Mouse (Mus musculus) spleen, embryonic (tissue): ENCODE measurements around the gene Col2a1.

Experiments
- CTCF ChIA-PET: fragments of 350-600 bp; sonication (Branson Sonifier 250); formaldehyde crosslinking; loops from one replicate; lab custom pipeline; 2022; lab: Charles Lee

Gene Col2a1

DNA sequence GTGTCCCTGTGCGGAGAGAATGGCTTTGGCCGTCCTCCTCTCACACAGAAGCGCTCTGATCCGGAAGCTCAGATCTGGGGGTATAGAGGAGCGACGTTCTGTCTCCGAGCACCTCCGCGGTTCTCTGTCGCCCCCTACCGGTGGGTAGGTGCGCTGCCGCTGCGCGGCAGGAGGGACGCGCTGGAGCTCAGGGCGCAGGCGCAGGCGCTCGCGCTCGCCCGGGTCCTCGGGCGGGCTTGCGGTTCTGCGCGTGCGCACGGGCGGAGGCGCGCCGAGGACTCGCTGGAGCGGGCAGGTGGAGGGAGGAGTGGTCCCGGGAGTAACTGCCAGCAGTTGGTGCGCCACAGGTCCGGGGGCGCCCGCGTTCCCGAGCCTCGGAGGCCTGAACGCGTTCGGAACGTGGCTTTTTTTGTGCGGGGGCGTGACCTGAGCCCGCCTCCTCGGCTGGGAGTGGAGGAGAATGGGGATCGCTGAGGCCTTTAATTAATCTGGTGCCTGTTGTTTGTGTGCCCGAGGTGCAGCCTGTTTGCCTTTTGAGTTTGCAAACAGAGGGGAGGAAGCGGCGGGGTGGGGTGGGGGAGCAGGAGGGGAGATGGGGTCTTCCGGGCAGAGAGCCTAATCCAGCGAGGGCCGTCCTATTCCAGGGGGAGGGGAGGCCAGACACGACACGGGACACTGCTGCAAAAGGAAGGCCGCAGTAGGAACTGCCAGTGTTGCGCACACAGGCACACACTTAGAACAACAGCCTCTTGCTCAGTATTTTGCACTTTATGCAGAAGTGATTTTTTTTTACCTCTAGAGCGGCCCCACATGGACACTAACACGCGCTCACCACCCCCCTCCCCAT lies 40.3 kb downstream of the Col2a1 start, which contains the start of gene Tmem106c:
TSS of gene Tmem106c (plus strand) at position 212 of the 847 bp plus-strand sequence.
- CTCF ChIA-PET = interaction anchor here (0.7 kb wide), 1 partner anchor 1456 kb away, joined by 3 read pairs; no protein-coding TSS in a partner anchor

DNA sequence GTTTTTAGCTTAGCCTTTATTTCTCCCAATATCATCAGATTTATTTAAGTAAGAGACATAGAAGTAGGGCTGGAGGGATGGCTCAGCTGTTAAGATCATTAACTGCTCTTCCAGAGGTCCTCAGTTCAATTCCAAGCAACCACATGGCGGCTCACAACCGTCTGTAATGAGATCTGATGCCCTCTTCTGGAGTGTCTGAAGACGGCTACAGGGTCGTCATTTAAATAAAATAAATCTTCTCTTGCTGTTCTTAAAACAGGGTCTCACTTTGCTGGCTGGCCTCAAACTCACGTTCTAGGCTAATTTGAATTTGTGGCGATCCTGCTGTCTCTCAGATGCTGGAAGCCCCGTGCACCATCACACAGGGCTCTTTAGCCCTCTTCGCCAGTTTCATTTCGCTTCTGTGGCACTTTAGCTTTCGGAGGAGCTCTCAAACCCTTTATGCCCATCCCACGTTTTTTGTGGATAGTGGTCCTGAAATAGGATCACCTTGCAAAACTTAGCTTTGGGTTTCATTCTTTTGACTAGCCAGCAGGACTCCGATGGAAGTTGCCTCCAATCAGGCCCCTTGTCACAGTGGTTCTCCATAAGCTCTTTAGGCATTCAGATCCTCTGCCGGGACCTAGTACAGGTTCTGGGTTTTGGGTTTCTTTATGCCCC lies 41.0 kb downstream of the Col2a1 start:
- CTCF ChIA-PET = interaction anchor here (0.6 to 0.7 kb wide), 3 partner anchors 141 to 1706 kb away, joined by 3 to 11 read pairs (median 4); no protein-coding TSS in a partner anchor

DNA sequence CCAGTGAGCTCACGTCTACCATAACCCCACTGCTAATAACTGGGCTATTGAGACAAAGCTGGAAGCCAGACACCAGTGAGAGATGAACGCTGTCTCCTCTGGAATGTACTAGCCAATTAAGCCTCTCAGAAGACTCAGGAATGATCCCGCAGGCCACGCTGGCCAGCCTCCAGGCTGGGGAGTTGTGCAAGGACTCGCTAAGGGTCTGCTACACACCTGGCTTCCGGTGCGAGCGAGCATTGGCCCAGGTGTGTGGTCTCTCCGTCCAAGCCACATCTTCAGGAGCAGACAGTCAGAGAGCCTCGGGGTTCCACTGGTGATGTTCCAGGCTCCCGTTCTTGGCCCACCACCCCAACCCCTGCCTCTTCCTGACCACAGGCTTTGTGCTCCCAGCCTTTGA lies 48.1 kb downstream of the Col2a1 start:
- CTCF ChIA-PET = no interaction called here

DNA sequence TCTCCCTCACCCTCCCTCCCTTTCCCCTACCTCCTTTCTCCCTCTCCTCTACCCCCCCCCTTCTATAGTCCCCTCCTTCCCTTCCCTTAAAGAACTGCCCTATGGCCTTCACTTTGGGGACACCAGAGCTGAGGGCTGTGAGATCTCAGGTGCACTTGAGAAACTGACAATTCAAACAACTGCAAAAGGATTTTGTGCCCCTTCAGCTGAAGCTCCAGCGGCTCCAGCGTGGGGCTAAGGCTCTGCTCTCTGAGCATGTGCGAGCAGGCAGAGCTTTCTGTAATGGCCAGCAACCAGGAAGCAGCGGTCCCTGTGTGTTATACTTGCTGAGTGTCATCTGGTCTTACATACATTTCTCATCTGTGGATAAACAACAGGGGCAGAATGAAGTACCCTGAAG lies 48.8 kb downstream of the Col2a1 start:
- CTCF ChIA-PET = interaction anchor here (0.6 kb wide), 2 partner anchors 78 to 735 kb away, joined by 5 to 6 read pairs; no protein-coding TSS in a partner anchor

DNA sequence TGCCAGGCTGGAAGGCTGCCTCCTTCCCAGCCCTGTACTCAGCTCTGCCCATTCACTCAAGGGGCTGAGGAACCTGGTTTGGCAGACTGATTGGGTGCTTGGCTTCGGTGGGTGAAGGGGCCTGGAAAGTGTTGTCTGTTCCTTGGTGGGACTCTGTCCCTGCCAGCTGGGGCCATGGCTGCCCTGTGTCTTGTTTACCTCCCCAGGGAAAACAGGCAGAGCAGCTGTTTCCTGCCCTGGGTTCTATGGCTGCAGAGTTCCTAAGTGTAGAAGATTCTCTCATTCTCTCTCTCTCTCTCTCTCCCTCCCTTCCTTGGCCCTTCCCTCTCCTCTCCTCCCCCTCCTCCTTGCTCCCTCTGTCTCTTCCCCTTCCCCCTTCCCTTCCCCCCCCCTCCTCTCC lies 49.2 kb downstream of the Col2a1 start:
- CTCF ChIA-PET = interaction anchor here (0.6 to 0.7 kb wide), 2 partner anchors 52 to 78 kb away, joined by 5 read pairs; no protein-coding TSS in a partner anchor

DNA sequence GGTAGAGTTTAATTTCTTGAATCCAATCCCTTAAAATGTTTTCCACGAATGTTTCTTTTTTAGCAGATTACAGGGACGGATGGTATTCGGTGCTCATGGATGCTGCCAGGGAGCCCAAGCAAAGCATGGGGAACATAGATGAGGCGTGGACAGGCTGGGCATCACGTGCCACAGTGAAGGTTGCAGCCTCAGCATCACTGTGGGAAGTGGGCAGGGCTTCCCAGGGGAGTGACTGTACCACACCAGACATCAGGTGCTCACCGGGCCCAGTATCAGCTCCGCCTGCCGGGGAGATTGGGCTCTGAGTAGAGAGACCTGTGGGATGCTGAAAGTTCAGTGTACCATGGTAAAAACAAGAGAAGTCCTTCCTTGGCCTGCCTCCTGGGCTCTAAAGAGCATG lies 49.8 kb downstream of the Col2a1 start:
- CTCF ChIA-PET = interaction anchor here (0.7 kb wide), 2 partner anchors 51 to 680 kb away, joined by 5 read pairs; no protein-coding TSS in a partner anchor

DNA sequence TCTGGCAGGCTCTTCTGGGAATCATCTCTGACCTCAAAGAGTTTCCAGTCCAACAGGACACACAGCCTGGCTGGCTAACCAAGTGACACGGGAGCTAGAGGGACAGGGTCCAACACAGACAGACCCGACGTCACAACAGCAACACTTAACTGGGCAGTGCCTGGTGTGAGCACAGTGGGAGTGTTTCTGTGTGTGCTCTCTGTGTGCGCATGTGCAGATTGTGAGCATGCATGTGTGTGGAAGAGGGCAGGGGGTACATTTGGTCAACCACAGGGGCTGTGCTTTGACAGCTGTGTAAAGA lies 51.7 kb downstream of the Col2a1 start:
- CTCF ChIA-PET = no interaction called here

DNA sequence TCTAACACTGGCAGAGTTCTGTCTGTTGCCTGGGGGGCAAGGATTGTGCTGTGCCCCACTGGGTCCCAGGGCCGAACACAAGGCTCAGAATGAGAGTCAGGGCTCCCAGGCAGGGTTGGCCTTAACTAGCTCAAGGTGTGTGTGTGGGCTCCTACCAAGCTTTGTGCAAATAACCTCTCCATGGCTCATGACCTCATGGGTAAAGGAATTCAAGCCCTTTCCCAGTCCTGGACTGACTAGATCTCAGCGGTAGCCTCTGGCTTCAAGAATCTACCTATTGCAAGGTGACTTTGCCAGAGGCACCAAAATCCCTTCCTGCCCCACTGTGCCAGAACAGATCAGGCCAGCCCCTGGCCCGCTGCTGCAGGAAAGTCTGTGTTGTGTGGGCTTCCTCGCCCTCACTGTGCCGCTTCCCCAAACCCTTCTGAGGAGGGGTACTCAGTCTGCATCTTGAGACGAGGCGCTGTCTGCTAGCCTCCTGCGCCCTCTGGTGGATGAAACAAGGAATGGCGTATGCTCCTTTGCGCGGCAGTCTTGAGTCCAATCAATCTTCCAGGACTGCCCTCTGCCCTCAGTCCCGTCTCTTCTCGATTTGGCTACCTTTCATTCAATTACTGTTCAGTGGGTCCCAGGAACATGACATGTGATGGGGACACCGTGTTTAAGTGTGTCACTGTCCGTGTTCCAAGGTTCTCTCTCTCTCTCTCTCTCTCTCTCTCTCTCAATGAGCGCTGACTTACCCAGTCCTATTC lies 52.2 kb downstream of the Col2a1 start:
- CTCF ChIA-PET = no interaction called here

DNA sequence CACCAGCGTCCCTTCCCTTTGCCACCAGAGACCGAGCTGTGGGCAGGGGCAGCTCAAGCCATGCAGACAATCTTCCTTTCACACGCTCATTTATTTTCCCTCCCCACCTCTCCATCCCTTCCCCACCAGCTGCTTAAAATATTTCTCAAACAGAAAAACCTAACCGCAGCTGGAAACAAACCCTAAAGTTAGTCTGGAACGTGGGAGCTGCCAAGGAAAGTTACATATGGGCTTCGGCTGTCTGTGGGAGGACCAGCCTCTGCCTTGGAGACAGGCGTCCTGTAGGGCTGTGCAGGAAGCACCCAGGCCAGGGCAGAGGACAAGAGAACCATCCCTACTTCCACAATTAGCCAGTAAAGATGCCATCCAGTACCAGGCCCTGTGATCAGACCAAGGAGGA lies 54.3 kb downstream of the Col2a1 start:
- CTCF ChIA-PET = no interaction called here

DNA sequence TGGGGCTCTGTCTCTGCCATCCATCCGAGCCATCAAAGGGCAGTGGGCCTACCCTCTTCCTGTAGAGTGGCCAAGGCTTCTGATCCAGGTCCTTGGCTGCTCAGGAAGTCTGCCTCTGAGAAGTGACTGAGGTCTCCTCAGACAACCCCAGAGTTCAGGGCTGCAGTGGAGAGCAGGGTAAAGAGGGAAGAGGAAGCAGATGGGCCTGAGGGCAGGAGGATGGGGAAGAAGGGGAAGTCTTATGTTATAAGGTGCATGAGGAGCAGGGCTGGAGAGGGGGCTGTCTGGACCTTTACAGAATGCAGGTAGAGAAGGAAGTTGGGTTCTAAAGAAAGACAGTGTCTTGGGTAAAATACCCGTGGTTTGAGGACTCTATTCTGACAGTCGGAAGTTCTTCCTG lies 54.8 kb downstream of the Col2a1 start:
- CTCF ChIA-PET = no interaction called here

DNA sequence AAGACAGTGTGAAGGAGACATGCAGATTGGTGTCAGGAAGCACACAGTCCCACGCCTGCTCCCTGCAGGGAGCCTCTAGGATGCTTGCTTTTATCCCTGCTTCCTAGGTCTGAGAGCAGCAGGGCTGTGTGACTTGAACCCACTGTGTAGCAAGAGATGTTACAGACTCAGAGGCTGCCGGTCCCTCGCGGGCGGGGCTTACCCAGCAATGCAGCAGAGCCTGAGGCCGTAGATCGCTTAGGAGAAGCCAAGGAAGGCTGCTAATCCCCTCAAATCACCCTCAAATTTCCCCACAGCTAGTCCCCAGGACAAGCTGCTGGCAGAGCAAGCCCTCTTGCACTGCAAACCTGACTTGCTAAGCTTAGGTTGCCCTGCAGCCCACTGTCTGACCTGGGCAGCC lies 55.8 kb downstream of the Col2a1 start:
- CTCF ChIA-PET = no interaction called here

DNA sequence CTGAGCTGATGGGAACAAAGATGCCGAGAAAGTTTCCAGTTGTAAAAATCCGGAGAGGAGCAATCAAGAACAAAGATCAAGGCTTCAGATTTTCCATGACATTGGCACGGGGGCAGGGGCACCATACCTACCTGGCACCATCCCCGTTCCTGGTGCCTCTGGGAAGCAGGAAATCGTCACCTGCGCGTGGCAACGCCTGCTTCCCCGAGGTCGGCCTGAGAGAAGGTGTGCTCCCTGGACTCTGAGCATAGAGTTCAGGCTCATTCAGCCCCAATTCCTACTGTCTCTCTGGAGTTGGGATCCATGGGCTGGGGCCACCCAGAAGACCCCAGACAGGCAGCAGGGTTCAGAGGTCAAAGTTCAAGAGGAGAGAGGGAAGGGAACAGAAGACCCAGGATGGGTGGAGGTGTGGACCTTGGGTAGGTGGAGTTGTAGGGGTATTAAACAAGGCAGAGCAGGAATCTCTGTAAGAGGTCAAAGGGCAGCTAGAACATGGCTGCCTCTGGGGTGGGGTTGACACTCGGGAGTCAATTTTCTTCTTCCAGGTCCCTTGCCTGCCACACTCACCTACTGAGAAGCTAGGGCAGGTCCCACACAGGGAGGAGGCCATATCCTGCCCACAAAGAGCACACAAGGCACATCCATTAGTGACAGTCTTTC lies 58.7 kb downstream of the Col2a1 start:
- CTCF ChIA-PET = interaction anchor here (0.6 kb wide), 1 partner anchor 924 kb away, joined by 9 read pairs; no protein-coding TSS in a partner anchor

DNA sequence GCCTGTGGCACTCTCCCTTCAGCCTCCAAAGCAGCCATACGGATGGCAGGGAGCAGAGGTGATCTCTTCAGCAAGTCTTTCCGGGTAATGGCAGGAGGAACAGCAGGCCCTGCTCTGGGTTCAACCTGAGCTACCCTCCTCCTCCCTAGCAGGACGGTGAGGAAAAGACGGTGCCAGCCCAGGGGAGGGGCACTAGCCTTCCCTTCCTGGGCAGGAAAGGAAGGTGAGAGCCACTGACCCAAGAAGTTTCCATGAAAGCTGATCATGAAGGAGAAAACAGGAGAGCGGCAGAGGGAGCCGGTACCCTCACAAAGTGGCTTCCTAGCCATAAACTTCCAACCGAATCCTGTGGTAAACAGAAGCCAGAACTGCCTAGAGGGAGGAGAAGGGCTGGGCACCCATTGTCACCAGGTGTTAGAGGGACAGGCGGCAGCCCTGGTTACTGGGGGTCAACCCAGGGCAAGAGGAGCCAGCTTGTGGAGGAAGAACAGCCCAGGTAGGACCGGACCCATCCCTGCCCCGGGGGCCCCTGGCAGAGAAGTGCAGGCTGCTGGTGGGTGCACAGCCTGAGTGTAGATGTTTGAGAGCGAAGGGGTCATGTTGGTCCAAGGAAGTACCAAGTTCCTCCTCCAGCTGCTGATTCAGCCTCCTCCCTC lies 59.4 kb downstream of the Col2a1 start:
- CTCF ChIA-PET = no interaction called here

DNA sequence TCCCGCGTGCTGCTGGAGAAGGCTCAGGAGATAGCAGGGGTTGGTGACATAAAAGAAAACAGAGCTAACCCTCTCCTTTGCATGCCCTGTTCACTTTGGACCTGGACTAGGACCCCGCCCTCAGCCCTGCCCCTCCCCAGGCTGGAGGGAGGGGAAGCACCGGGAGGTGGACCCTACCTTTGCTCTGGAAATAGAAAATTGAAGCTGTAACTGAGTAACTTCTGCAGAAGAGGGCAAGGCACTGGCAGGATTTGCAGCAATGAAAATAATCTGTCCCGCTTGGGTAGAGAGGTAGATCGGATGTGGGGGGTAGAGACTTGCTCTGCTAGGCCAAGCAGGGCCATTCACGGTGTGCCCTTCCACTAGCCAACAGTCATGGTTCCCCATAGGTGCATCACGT lies 61.1 kb downstream of the Col2a1 start:
- CTCF ChIA-PET = interaction anchor here (0.7 kb wide), 1 partner anchor 88 kb away, joined by 3 read pairs; no protein-coding TSS in a partner anchor

DNA sequence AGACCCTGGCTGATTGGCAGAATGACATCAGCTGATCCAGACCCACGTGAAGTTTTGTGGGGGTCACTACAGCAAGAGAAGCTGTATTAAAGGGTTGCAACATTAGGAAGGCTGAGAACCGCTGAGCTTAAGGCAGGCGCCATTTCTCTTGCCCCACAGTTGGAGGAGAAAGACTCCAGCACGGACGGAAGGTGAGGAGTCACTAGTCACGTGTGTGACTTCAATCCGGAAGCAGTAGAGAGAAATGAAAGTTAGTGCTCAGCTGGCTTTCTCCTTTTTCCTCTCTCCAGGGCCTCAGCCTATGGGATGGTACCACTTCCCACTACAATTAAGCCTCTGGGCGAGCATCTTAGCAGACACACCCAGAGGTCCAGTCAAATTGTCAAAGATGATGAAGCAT lies 62.0 kb downstream of the Col2a1 start:
- CTCF ChIA-PET = no interaction called here

DNA sequence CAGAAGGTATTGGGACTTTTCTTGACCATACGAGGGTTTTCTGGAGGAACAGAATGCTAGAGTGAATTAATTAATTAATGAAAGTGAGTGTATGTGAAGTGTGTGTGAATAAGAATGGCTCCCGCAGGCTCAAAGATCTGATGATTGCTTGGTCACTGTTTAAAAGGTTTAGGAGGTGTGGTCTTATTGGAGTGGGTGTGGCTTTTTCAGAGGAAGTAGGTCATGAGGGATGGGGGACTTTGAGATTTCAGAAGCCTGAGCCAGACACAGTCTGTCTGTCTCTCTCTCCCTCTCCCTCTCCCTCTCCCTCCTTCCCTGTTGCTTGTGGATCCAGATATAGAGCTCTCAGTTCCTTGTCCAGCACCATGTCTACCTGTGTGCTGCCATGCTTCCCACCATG lies 63.2 kb downstream of the Col2a1 start:
- CTCF ChIA-PET = no interaction called here

DNA sequence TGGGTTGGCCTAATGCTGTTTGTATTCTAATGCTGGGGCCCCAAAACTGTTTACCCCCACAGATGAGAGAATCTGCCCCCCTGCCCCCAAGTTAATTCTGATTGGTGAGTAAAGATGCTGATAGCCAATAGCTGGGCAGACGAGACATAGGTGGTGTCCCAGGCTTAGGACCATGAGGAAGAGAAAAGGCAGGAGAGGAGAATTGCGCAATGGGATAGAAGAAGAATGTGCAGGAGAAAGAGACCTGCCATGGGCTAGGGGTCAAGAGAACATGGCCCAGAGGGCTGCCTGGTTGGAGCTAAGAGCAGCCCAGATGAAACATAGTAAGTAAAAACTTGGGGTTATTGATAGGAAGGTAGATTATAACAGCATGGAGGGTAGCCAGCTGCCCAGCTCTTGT lies 64.4 kb downstream of the Col2a1 start:
- CTCF ChIA-PET = no interaction called here

DNA sequence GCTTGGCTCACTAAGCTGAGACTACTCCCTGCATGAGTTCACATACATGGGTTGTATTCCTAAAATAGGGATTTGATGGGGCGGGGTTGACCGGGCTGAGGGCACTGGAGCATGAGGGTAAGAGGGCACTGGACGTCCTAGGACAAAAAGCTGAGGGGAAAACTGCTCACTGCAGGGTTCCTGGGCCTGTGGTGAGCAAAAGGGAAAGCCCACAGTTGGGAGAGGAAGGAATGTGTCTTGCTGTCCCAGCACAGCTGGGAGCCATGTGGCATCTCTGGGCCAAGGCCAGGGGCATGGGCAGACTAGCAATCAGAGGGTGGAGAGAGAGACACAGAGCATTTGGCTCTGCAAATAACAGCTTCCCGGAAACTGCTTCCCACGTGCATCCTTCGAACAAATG lies 65.9 kb downstream of the Col2a1 start:
- CTCF ChIA-PET = no interaction called here

DNA sequence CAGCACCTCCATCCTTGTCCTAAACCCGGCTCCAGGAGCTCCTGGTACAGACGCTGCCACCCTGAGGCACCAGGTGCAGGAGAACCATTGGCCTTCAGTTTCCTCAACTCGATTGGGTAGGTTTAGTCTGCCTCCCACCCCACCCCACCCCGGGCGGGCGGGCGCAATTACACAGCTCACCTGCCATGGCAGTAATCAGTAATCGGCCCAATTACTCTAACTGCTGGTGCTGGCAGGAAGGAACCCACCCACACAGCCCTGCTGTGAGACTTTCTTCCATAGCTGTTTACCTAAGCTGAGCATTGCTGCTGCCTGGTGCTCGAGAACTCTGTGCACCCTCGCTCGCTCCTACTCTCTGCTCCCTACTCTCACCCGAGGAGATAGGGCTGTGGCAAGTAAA lies 72.1 kb downstream of the Col2a1 start:
- CTCF ChIA-PET = no interaction called here

DNA sequence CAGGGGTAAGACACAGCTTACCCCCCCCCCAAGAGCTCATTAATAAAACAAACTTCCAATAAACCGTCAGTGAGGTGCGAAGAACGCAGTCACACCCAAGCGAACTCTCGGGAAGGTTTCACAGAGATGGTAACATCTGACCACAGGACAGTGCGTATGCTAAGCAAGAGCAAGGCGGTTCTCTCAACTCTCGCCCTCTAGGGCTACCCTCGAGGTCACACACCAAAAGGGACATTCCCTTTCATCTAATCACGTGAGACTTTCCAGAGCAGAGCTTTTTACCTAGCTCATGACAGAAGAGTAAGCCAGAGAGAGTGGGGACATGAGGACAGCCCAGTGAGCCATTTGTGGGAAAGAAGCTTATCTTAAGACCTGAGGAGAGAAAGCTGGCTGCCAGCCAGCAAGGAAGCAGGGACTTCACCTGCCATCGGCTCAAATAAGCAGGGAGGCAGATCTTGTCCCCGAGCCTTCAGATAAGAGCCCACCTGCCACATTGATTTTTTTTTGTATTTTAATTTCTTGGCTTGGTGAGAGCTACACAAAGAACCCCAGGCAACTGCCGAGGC lies 75.2 kb downstream of the Col2a1 start:
- CTCF ChIA-PET = no interaction called here

DNA sequence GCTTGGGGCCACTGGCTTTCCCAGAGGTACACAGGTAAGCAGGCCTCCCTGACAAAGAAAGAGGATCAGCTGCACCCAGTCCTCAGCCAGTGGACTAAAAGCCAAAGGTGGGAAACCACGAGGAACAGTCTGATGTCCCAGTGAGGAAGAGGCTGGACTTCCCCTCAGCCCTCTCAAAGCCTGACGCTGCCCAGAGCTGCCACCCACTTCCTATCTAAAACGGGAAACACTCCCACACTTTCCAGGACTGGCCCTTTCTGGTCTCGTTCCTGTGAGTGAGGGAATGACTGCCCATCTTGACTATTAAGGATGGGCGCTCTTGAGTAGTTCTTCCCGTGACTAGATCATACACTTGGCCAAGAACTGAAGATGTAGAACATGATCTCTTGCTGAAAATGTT lies 76.7 kb downstream of the Col2a1 start:
- CTCF ChIA-PET = no interaction called here
